ENCODE assay signal across 8 mouse cellular contexts in the genomic region with DNA sequence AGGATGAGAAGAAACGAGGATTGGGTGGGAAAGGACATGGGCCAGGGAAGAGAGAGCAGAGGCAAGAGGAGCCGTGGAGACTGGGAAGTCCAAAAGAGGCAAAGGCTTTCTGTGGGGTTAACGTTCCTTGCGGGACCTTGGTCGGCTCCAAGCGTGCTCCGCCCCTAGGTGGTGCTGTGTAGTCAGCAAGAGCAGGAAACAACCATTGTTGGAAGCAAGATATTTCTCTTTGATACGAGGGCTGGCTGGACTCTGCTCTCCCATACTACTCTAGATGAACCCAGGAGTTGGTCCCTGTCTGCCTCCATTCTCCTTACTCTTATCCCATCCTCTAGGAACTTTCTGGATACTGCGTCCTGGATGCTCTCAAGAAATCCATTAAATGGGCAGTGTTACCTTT.
DNase-seq lines count a peak whose midpoint lies in the region; ATAC-seq lines count a peak whose summit lies in the region.

No protein-coding gene starts in this region.

- H3K4me2 ChIP-seq in liver, embryonic 12.5 days = no peak overlapping the region

- no peaks in the 10 kb centered on the region for H3K27me3 ChIP-seq in liver, embryonic 12.5 days (replicated peaks)

- intact Hi-C loops in left cerebral cortex, postnatal 4 days (cut with DNase I) = no loop called here

- no peak overlapping the region for H3K4me3 ChIP-seq in liver, embryonic 12.5 days

- H3K9me3 ChIP-seq in liver, embryonic 12.5 days (replicated peaks) = no peaks in the 10 kb centered on the region

- no peak for ATAC-seq in liver, embryonic 12.5 days

- 14% methylated on average over 9 of the region's 9 CpGs for WGBS in liver, embryonic 12.5 days (ENCODE audit: insufficient replicate concordance)

- peak; percentile 54 for DNase-seq in liver
- DNase-seq in cerebellum, postnatal 25 days = peak; percentile 56 to 76
- peak; percentile 75 for DNase-seq in gastrocnemius, postnatal 10 days
- DNase-seq in kidney, adult 8-10 months = peak; percentile 53 to 84
- peak; percentile 79 for DNase-seq in left cerebral cortex, postnatal 4 days
- DNase-seq in ovary, postnatal 14 days (ENCODE audit: low spot score) = peak; percentile 68
- peak; percentile 87 for DNase-seq in urinary bladder, postnatal 14 days (ENCODE audit: low spot score)

- H3K36me3 ChIP-seq in liver, embryonic 12.5 days = no peaks in the 10 kb centered on the region

- H3K27ac ChIP-seq in liver, embryonic 12.5 days = no peak overlapping the region

- H3K9ac ChIP-seq in liver, embryonic 12.5 days = no peak overlapping the region

- no peaks in the 10 kb centered on the region for H3K4me1 ChIP-seq in liver, embryonic 12.5 days
